Mouse (Mus musculus) forebrain, embryonic 14.5 days (tissue): ENCODE measurements around the gene Blvrb. TPM values are rescaled to one million over a fixed set of nuclear protein-coding genes. Genes with fewer than 3 reads are reported as not detected.

Experiments used
- ATAC-seq: fragments of 200-750 bp; cut with Nextera tagmentation; 2 replicates; pipeline ENCODE4 v1.8.0; 2017; ENCODE audit warnings: mild to moderate bottlenecking, moderate library complexity
- DNase-seq: peaks from one replicate; pipeline ENCODE4 v3.0.0-alpha.2; 2015; ENCODE audit warnings: low spot score
- H3K27ac ChIP-seq: fragments of 300-500 bp; sonication (generic); 2 replicates; pipeline ENCODE4 v1.5.1; 2014; ENCODE audit warnings: low read depth, mild to moderate bottlenecking, control low read depth, low read length, moderate library complexity
- H3K27me3 ChIP-seq: fragments of 300-500 bp; sonication (generic); replicated peaks from 2 replicates; pipeline ENCODE4 v1.6.1; 2014; ENCODE audit warnings: low read length, control low read depth, mixed read lengths; ENCODE audit not compliant: control insufficient read depth, insufficient read depth
- H3K36me3 ChIP-seq: fragments of 300-500 bp; sonication (generic); 2 replicates; pipeline ENCODE4 v1.6.1; 2014; ENCODE audit warnings: low read length, control low read depth; ENCODE audit not compliant: control insufficient read depth, insufficient read depth
- H3K4me1 ChIP-seq: fragments of 300-500 bp; sonication (generic); 2 replicates; pipeline ENCODE4 v1.6.1; 2014; ENCODE audit warnings: antibody characterized with exemption, low read length, control low read depth; ENCODE audit not compliant: control insufficient read depth, insufficient read depth
- H3K4me2 ChIP-seq: fragments of 300-500 bp; sonication (generic); 2 replicates; pipeline ENCODE4 v1.6.1; 2014; ENCODE audit warnings: mild to moderate bottlenecking, control low read depth, low read length
- H3K4me3 ChIP-seq: fragments of 300-500 bp; sonication (generic); 2 replicates; pipeline ENCODE4 v1.5.1; 2014; ENCODE audit warnings: low read depth, low read length, control low read depth
- H3K9ac ChIP-seq: fragments of 300-500 bp; sonication (generic); 2 replicates; pipeline ENCODE4 v1.6.1; 2014; ENCODE audit warnings: mild to moderate bottlenecking, low read length, control low read depth, moderate library complexity
- H3K9me3 ChIP-seq: fragments of 300-500 bp; sonication (generic); replicated peaks from 2 replicates; pipeline ENCODE4 v1.6.1; 2016; ENCODE audit warnings: low read length, control low read depth, mixed read lengths; ENCODE audit not compliant: control insufficient read depth
- WGBS: fragments of 180-500 bp; shearing (Covaris S2); extraction: QIAGEN DNeasy Blood & Tissue Kit; methylation state at CpG from one replicate; pipeline ENCODE4 v1.1.7; 2014; 5-methylcytosine and 5-hydroxymethylcytosine counted together
- polyA plus RNA-seq: library from polyadenylated mRNA; unstranded; fragments of >200 nt; fragmentation: Nextera tagmentation; extraction: Ambion mirVana; gene quantifications from 2 replicates; pipeline ENCODE4 v1.2.1, GENCODE M21; 2014

Blvrb gene
- polyA plus RNA-seq, 1 experiment from 2014 or later, result 23.7 TPM

- DNase-seq (no peak), ATAC-seq (no peak)
- H3K4me3 ChIP-seq, result no peak overlapping the region
- no peak overlapping the region for H3K4me2 ChIP-seq
- H3K36me3 ChIP-seq, result no peaks in the 10 kb centered on the region
- WGBS, result 81% methylated on average over 3 of the region's 3 CpGs
- no peak overlapping the region for H3K27ac ChIP-seq
- no peak overlapping the region for H3K9ac ChIP-seq
- H3K9me3 ChIP-seq, result no peaks in the 10 kb centered on the region
- H3K27me3 ChIP-seq, result no peaks in the 10 kb centered on the region
- H3K4me1 ChIP-seq, result no peaks in the 10 kb centered on the region
Measured at GRCm38 (mm10) chr7:27419101-27419500, 28.7 kb upstream of the Blvrb start.

- Histone ChIP-seq H3K4me3 (no peak overlapping the region), H3K27ac (no peak overlapping the region), H3K27me3 (no peaks in the 10 kb centered on the region), H3K4me2 (no peak overlapping the region), H3K9ac (no peak overlapping the region), H3K36me3 (no peaks in the 10 kb centered on the region), H3K9me3 (no peaks in the 10 kb centered on the region), H3K4me1 (no peaks in the 10 kb centered on the region)
- DNase-seq, result no peak
- no peak for ATAC-seq
- WGBS, result 85% methylated on average over 12 of the region's 12 CpGs
Measured at GRCm38 (mm10) chr7:27423556-27424326, 24.0 kb upstream of the Blvrb start.

- no peak overlapping the region for H3K9ac ChIP-seq
- H3K4me2 ChIP-seq, result no peak overlapping the region
- no peaks in the 10 kb centered on the region for H3K4me1 ChIP-seq
- H3K27me3 ChIP-seq, result no peaks in the 10 kb centered on the region
- H3K36me3 ChIP-seq, result no peaks in the 10 kb centered on the region
- no peaks in the 10 kb centered on the region for H3K9me3 ChIP-seq
- no peak overlapping the region for H3K4me3 ChIP-seq
- 100% methylated on average over 1 of the region's 1 CpGs for WGBS
- DNase-seq, result no peak
- H3K27ac ChIP-seq, result no peak overlapping the region
- no peak for ATAC-seq
Measured at GRCm38 (mm10) chr7:27427387-27427786, 20.4 kb upstream of the Blvrb start.

GRCm38 (mm10) chr7:27428002-27428401 lies 19.8 kb upstream of the Blvrb start:
- 83% methylated on average over 11 of the region's 11 CpGs for WGBS
- no peak for ATAC-seq
- H3K4me3 ChIP-seq, result no peak overlapping the region
- no peaks in the 10 kb centered on the region for H3K9me3 ChIP-seq
- H3K9ac ChIP-seq, result no peak overlapping the region
- H3K36me3 ChIP-seq, result no peaks in the 10 kb centered on the region
- H3K27ac ChIP-seq, result no peak overlapping the region
- no peaks in the 10 kb centered on the region for H3K27me3 ChIP-seq
- H3K4me2 ChIP-seq, result no peak overlapping the region
- no peaks in the 10 kb centered on the region for H3K4me1 ChIP-seq
- DNase-seq, result no peak

GRCm38 (mm10) chr7:27429135-27429534 lies 18.6 kb upstream of the Blvrb start:
- Histone ChIP-seq H3K9me3 (no peaks in the 10 kb centered on the region), H3K4me2 (no peak overlapping the region), H3K4me1 (no peaks in the 10 kb centered on the region), H3K27ac (no peak overlapping the region), H3K4me3 (no peak overlapping the region), H3K9ac (no peak overlapping the region), H3K27me3 (peaks cover 7% of the 10 kb centered on the region; the same call in 1 of the 2 replicates), H3K36me3 (no peaks in the 10 kb centered on the region)
- DNase-seq, result no peak
- ATAC-seq, result no peak
- WGBS, result 66% methylated on average over 2 of the region's 2 CpGs

- ATAC-seq (no peak), DNase-seq (no peak)
- no peak overlapping the region for H3K9ac ChIP-seq
- WGBS, result 35% methylated on average over 10 of the region's 10 CpGs
- no peaks in the 10 kb centered on the region for H3K36me3 ChIP-seq
- no peak overlapping the region for H3K27ac ChIP-seq
- no peak overlapping the region for H3K4me2 ChIP-seq
- no peaks in the 10 kb centered on the region for H3K4me1 ChIP-seq
- H3K4me3 ChIP-seq, result no peak overlapping the region
- no peaks in the 10 kb centered on the region for H3K9me3 ChIP-seq
- H3K27me3 ChIP-seq, result peaks cover 7% of the 10 kb centered on the region; the same call in 1 of the 2 replicates
Measured at GRCm38 (mm10) chr7:27433349-27433748, 14.4 kb upstream of the Blvrb start.

GRCm38 (mm10) chr7:27433794-27434193 lies 14.0 kb upstream of the Blvrb start:
- Histone ChIP-seq H3K36me3 (no peaks in the 10 kb centered on the region), H3K4me1 (no peaks in the 10 kb centered on the region), H3K9ac (no peak overlapping the region), H3K4me2 (no peak overlapping the region), H3K27ac (no peak overlapping the region), H3K9me3 (no peaks in the 10 kb centered on the region), H3K4me3 (no peak overlapping the region), H3K27me3 (peaks cover 7% of the 10 kb centered on the region; the same call in 1 of the 2 replicates)
- ATAC-seq, result no peak
- DNase-seq, result no peak
- 14% methylated on average over 9 of the region's 10 CpGs for WGBS

- Histone ChIP-seq H3K9ac (no peak overlapping the region), H3K4me2 (no peak overlapping the region), H3K4me1 (no peaks in the 10 kb centered on the region), H3K27me3 (peaks cover 7% of the 10 kb centered on the region; the same call in 1 of the 2 replicates), H3K36me3 (no peaks in the 10 kb centered on the region), H3K9me3 (0 out of 2 replicates have a peak, but pooled peaks cover 4% of the 10 kb centered on the region), H3K27ac (no peak overlapping the region), H3K4me3 (no peak overlapping the region)
- DNase-seq (peak; percentile 49), ATAC-seq (no peak)
- WGBS, result 55% methylated on average over 5 of the region's 5 CpGs
Measured at GRCm38 (mm10) chr7:27437544-27437943, 10.2 kb upstream of the Blvrb start.

- 82% methylated on average over 4 of the region's 4 CpGs for WGBS
- no peak overlapping the region for H3K27ac ChIP-seq
- H3K36me3 ChIP-seq, result no peaks in the 10 kb centered on the region
- no peak overlapping the region for H3K9ac ChIP-seq
- no peaks in the 10 kb centered on the region for H3K4me1 ChIP-seq
- no peak overlapping the region for H3K4me2 ChIP-seq
- ATAC-seq (no peak), DNase-seq (no peak)
- 0 out of 2 replicates have a peak, but pooled peaks cover 4% of the 10 kb centered on the region for H3K9me3 ChIP-seq
- no peak overlapping the region for H3K4me3 ChIP-seq
- H3K27me3 ChIP-seq, result 0 out of 2 replicates have a peak, but pooled peaks cover 6% of the 10 kb centered on the region
Measured at GRCm38 (mm10) chr7:27440014-27440413, 7.8 kb upstream of the Blvrb start.
